Mouse (Mus musculus) thymus, postnatal 10 days (tissue): ENCODE data around the gene Efcab10.
A peak's percentile ranks its signal among the peaks of the same experiment; 100 is the strongest.

Source experiments
- DNase-seq, 2 experiments: peaks; one replicate each; pipeline ENCODE4 v3.0.0; 2021; ENCODE audit warnings: low spot score in 2 of 2

The Efcab10 gene

GRCm38 (mm10) chr12:33427293-33427692 is 32.6 kb downstream of the Efcab10 start:
- DNase-seq = no peak

- no peak for DNase-seq
Observed at GRCm38 (mm10) chr12:33427726-33428125, 33.1 kb downstream of the Efcab10 start.

- peak; percentile 92 to 98 for DNase-seq
Observed at GRCm38 (mm10) chr12:33429387-33430160, 34.9 kb downstream of the Efcab10 start, which contains the start of gene Twistnb. TSS of gene Twistnb (plus strand) at chr12:33429635.

- DNase-seq = peak; percentile 31 to 36
Observed at GRCm38 (mm10) chr12:33433812-33434211, 39.2 kb downstream of the Efcab10 start.

GRCm38 (mm10) chr12:33434758-33435157 is 40.1 kb downstream of the Efcab10 start:
- DNase-seq = no peak
